Mouse (Mus musculus): ENCODE results near the gene Wdr27.

The Wdr27 gene

DNA sequence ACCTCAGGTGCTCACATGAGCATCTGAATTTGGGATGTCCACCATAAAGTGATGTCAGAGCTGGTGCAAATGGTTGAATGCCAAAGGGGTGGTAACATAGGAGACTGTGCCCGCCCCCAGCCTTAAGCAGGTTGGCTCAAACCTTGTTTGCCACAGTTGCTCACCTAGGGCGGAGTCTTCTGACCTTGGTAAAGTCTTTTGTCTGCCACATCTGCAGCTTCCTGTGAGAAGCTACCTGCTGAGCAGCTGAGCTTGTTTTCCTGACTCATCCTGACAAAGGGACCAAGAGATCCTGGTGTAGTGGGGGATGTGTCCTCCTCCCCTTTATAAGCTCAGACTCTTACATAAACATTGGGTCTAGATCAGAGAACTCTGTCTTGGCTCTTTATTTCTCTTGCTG lies 125.0 kb downstream of the Wdr27 start:
- no peak for DNase-seq (ENCODE audit: low spot score)

DNA sequence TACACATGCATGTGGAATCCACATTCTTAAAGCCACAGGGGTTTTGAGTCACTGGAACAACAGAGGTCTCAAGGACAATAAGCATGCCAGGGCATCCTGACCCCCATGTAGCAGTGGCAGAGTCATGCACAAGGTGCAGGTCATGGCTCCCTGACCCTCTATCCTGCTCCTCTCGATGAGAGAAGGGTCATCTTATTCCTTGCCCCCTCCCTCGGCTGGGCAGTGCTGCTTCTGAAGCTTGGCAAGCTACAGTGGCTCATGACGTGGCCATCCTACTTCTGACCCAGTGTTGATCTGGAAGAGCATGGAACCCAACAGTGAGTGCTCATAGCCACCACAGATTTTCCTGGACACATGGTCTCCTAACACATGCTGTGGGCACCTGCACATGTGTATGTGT lies 126.9 kb downstream of the Wdr27 start:
- DNase-seq (ENCODE audit: low spot score), result no peak

- no peak for DNase-seq (ENCODE audit: low spot score)
Measured at GRCm38 (mm10) chr17:14815304-14815703, 127.7 kb downstream of the Wdr27 start.

GRCm38 (mm10) chr17:14812631-14813030 lies 130.3 kb downstream of the Wdr27 start:
- DNase-seq (ENCODE audit: low spot score), result no peak

DNA sequence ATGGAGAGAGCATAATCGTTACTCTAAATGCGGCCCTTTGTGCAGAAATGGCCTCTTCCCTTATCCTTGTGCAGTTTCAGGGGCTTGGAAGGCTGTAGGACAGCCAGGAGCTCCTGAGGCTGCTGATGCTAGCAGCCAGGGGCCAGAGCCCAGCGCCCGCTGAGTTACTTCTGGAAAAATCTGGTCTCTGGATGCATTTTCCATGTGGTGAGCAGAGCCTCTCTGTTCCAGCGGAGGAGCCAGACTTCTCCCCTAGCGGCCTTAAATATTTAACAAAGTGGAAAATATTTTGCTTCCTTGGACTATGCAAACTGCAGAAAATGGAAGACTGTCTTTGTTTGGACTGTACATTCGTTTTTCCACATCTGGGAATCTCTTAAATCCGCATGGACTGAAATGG lies 130.9 kb downstream of the Wdr27 start:
- no peak for DNase-seq (ENCODE audit: low spot score)

DNA sequence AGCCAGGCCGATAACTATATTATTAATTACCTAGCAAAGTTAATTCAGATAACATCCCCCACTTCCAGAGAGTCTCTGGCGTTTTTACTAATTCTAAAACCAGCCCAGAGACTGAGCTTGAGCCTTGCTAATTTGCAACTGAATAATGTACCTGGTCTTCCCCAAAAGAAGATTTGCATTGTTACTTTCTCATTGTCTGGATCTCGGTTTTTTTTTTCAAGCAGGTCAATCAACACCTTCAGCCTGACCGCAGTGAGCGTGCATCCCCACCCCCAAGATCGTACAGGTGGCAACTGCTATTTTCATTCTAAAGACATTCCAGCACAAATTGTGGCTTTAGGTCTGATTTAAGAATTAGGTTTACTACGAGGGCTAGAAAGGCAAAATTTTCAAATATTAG lies 136.2 kb downstream of the Wdr27 start:
- no peak for DNase-seq (ENCODE audit: low spot score)

DNA sequence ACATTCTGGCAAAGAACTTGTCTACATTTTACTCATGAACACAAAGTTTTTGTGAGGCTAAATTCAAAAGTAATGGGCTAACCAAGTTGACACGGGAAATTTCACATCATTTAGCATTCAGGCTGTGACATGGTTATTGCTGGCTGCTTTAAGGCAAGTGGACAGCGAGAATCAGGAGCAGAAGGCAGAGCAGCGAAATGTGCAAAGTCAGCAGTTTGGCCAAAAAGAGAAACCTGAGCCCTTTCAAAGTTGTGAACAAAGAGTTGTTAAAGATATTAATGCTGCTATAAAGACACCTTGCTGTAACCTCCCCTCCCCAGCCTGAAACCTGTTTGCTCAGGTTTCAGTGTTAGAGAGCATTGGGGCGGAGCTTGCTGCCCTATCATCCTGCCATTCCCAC lies 143.7 kb downstream of the Wdr27 start:
- no peak for DNase-seq (ENCODE audit: low spot score)

GRCm38 (mm10) chr17:14795074-14795473 lies 147.9 kb downstream of the Wdr27 start:
- DNase-seq (ENCODE audit: low spot score), result no peak

DNA sequence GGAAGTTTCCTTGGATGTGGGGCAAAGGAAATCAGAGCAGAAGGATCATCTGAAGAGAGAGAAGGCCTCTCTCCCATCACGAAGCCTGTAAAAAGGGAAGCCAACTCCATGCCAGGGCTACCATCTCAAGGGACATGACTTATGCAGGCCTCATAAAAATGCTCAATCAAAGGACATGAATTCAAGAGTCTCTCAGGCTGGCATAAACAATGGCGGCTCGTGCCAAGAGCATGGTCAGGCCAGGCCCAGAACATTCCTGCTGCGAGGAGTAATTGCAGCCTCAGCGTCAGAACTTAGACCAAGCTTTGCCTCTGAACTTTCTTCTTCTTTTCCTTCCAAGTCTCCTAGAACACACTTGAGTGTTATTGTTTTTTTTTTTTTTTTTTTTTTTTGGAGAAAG lies 163.6 kb downstream of the Wdr27 start:
- peak; percentile 45 for DNase-seq (ENCODE audit: low spot score)

- DNase-seq (ENCODE audit: low spot score), result peak; percentile 22
Measured at GRCm38 (mm10) chr17:14771339-14771738, 171.6 kb downstream of the Wdr27 start.

DNA sequence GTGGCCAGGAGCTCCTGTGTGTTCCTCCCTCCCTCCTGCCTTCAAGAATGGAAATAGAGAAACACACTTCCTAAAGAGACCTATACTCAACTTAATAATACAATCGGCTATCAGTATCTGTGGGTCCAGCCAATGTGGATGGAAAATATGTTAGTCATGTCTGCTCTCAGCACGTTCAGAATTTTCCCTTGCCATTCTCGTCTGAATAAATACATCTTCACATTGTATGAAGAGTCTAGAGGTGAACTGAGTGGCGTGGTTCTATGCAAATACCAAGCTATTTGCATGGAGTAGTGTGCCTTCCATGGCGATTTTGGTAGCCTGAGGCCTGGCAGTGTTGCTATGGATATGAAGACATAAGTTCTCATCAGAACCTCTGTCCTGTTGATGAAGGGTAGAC lies 172.6 kb downstream of the Wdr27 start:
- no peak for DNase-seq (ENCODE audit: low spot score)

Measured in ovary, postnatal 36 days (tissue).